Mouse (Mus musculus) gastrocnemius, postnatal 10 days (tissue): ENCODE data around the gene Poldip2. TPM values are rescaled to one million over a fixed set of nuclear protein-coding genes. Genes with fewer than 3 reads are reported as not detected.
"Not testable (repeated sequence)": the region's sequence is repeated elsewhere in the genome, so short reads cannot be mapped to it uniquely, and the experiment has no call there.

Experiments used
- DNase-seq: peaks from one replicate; pipeline ENCODE4 v3.0.0; 2021; ENCODE audit warnings: mixed read lengths
- total RNA-seq, 2 experiments: library from RNA; stranded (reverse); gene quantifications; 2 replicates each; pipeline ENCODE4 v1.2.3; 2021

The Poldip2 gene
- total RNA-seq, 2 experiments from 2014 or later: 99.9 to 109 TPM

DNA sequence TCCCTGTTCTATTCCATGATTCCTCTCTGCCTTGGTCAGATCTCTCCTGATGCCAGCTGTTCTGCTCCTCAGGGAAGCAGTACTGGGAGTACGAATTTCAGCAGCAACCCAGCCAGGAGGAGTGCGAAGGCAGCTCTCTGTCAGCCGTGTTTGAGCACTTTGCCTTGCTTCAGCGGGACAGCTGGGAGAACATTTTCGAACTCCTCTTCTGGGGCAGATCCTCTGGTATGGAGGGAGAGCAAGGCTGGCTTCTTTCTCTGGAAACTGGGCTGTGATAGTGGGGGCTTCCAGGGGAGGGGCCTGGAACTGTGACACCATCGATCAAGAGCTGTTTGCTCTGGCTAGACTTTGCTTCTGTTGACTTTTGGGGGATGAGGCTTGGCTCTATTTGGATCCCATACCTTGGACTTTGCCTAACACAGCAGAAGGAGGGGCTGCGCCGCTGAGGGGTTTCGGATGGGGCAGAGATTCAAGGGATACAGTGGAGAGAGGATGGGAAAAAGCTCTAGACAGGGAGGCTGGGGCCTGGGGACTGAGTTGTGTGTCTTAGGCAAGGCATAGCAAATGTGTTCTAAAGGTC lies 11.3 kb upstream of the Poldip2 start:
- DNase-seq: no peak

GRCm38 (mm10) chr11:78501529-78501928 lies 10.5 kb upstream of the Poldip2 start:
- DNase-seq: no peak

DNA sequence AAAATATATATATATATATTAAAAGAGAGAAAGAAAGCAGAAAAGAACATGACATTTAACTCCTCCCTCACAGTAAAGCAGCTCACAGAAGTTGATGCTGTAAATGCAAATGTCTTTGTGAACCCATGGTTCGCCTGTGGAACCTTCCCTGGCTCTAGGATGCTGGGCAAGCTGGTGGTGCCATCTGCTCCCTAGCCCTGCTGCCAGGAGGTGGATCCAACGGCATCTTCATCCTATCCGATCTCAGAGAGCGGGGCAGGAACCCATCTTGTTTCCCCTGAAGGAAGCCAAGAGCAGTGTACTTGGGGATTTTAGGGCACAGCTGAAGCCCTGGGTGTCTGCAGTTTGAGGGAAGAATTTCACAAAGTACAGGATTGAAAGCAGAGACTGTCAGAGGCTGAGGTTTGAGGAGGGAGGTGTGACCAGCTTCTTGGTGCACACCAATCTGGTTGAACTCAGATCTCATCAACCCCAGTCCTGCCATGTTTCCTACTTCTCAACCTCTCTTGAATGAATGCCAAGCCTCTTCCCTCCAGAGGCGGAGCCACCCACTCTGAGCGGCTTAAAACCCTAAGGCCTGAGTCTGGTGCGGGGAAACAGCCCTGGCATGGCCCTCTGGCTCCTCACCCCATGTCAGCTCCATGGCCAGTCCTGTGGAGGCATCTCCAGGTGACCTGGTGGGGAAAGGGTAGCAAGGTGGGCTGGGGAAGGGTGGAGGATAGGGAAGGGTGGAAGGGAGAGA lies 8.9 kb upstream of the Poldip2 start, which contains the start of gene Sebox:
Gene Sebox, plus strand, starts transcription at position 539 of the 742 bp plus-strand sequence.
- DNase-seq: no peak

DNA sequence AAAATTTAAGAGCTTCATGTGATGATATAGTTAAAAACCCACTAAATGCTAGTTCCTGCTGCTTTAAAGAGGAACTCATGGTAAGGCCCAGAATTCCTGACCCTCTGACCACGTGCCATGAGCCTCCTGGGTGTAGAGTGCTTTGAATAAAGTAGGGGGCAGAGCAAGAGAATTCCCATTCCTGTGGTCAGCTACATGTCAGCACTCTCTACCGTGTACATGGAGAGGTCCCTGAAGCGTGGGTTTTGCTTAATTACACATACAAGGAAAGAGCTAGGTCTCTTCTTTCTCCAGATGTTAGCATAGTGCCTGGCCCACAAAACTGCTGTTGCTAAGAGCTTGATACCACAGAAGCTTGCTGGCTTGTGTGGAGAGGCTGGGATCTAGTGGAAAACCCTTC lies 6.6 kb upstream of the Poldip2 start:
- DNase-seq: no peak

DNA sequence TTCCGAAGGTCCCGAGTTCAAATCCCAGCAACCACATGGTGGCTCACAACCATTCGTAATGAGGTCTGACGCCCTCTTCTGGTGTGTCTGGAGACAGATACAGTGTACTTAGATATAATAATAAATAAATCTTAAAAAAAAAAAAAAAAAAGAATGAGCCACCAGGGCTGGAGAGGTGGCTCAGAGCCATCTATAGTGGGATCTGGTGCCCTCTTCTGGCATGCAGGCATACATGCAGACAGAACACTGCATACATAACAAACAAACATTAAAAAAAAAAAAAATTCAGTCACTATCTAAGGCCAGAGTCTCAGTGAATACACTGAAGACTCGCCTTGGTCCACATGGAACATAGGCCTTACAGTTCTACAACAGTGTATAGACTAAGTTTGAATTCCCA lies 2.8 kb upstream of the Poldip2 start:
- DNase-seq: no peak

DNA sequence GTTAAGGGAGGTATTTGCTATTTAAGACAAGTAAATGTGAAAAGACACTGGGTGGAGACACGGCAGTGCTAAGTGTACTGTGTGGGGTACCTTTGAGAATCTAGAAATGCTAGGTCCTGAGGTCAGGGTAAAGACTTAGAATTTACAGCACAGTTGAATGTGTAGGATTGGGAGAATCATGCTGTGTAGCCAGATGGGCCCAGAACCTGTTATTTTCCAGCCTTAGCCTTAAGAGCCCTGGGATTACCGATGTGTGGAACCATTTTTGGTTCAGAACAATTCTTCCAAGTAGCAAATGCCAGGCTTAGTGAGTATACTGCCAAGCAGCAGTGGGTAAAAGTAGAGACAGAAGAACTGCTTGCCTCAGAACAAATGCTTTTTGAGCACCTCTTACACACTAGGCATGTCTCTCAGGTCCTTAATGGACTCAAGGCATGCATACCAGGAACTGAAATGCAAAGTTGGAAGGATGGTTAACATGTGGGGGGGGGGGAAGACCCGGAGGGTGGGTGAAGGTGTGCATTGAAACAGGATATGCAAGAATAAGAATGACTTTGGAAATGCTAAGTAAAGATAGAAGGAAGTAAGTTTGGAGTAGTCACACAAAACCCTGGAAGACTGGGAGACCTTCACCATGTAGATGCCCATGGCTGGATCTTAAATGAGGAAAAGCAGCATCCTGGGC lies 1.3 kb downstream of the Poldip2 start:
- no peak for DNase-seq

DNA sequence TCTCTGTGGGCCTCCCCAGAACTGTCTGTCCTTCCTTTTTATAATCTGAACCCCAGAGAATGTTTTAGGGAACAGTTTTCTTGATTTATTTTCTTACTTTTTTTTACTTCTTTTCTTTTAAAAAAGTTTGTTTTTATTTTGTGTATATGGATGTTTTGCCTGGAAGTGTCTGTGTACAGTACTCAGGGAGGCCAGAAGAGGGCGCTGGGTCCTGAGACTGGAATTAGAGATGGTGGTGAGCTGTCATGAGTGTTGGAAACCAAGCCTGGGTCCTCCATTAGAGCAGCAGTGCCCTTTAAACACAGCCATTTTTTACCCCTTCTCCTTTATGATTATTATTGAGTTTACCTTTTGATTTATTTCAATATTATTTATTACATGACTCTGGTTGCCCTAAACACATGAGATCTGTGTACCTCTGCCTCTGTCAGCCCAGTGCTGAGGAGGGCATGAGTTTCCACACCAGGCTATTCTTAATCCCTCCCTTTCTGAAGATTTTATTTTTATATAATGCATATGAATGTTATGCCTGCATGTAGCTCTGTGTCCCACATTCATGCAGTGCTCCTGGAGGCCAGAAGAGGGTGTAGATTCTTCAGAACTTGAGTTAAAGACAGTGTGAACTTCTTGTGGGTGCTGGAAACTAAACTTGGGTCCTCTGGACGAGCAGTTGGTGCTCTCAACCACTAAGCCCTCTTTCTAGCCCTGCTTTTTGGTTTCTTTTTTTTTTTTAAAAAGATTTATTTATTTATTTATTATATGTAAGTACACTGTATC lies 3.7 kb downstream of the Poldip2 start:
- no peak for DNase-seq

DNA sequence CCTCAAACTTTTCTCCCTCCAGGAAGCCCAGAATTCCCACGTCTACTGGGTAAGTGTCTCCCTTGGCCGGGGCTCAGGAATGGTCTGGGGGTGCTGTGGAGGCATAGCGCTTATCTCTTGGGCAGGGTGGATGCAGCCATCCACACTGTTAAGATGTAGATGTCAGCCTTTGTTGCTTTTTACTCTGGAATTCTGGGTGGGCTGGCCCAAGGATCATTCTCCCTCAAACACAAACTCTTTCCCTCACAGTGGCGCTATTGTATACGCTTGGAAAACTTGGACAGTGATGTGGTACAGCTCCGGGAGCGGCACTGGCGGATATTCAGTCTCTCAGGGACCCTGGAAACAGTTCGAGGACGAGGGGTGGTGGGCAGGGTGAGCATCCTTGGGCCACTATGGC lies 6.9 kb downstream of the Poldip2 start:
- DNase-seq: no peak

DNA sequence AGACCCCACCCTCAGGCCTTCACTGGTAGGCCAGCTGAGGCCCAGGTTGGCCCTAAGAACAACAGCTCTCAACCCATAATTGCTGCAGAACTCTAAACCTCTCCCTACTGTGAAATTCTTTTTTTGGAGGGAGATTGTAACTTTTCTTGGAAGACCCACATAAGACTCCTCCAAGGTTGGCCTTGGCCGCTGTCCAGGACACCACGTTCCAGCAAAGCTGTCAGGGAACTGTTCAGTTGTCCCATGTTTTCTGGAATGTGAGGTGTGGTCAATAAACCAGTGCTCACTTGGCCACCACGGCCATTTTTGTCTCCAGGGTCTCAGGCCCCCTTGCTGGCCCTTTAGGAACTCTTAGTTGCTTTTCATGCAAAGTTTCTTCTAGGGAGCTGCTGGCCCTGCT lies 9.9 kb downstream of the Poldip2 start:
- no peak for DNase-seq

DNA sequence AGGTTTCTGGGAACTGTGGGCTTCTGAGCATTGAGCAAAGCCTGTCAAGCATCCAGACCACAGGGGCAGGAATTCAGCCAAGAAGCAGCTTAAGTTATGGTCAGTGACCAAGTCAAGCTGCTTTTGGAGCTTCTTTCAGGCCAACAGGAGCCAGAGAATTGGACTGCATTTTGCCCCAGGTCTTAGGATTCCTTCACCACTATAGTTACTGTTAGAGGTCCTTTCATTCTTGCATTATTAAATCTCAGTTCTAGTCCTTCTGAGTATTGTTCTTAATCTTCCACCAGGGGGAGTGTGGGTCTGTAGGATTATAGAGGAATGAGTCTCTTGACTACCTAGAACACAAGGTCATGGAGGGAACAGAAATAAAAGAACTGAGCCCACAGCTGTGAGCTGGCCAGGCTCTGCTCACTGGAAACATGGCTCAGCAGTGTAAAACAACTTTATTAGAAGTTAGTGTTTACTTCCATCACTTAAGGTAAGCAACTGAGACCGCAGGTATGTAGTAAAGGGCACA lies 10.5 kb downstream of the Poldip2 start:
- DNase-seq: no peak

- DNase-seq: no peak
Measured at GRCm38 (mm10) chr11:78523241-78523955, 11.4 kb downstream of the Poldip2 start.

DNA sequence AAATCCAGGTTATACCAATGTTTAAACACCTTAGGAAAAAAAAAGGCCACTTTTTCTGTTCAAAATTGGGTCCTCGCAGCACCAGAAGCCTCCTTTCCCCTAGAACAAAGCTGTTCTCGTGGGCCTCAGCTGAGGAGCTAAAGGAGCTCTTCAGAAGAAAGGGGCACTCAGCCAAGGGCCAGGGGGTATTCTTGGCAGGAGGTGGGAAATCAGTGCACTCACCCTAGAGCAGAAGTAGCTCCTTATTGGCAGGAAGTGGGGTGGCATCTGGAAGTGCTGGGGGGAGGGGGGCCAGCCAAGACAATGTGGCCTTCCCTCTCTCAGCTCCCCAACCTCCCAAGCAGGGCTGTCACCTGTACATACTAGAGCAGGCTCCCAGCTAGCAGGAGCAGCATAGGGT lies 12.8 kb downstream of the Poldip2 start:
- DNase-seq: no peak

GRCm38 (mm10) chr11:78528714-78529113 lies 16.7 kb downstream of the Poldip2 start:
- no peak for DNase-seq

DNA sequence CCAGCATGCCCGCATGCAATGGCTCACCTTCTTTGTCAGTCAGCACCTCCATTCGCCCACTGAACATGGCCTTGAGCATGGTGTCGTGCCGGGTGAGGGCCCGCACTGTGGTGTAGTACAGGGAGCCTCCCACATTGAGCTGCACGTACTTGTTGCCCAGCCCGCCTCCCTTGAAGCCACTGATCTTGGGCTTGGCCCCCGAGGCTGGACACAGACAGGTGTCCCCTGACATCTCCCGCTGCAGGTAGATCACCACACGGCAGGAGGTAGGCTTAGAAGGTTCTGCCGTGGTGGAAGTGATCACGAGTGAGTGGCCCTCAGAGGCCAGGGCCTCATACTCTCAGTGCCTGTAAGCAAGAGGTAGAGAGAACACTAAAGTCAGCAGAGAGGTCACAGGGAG lies 18.0 kb downstream of the Poldip2 start:
- no peak for DNase-seq

DNA sequence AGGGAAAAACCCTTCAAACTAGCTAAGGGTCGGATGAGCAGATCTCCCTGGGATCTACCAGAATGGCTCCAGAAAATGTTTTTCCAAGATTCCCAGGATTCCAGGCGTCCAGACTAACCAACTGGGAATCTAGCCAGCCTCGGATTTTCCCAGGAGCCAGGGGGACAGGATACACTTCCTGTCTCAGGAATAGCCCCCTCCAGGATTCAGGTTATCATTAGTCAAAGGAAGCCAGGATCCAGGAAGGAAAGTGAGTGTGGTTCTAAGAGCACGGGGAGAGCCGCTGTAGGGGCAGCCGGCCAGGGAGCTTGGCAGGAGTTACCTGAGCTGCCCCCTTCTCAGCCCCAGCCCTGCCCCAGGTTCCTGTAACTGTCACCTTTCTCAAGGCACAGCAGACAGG lies 19.1 kb downstream of the Poldip2 start:
- peak; percentile 47 for DNase-seq

DNA sequence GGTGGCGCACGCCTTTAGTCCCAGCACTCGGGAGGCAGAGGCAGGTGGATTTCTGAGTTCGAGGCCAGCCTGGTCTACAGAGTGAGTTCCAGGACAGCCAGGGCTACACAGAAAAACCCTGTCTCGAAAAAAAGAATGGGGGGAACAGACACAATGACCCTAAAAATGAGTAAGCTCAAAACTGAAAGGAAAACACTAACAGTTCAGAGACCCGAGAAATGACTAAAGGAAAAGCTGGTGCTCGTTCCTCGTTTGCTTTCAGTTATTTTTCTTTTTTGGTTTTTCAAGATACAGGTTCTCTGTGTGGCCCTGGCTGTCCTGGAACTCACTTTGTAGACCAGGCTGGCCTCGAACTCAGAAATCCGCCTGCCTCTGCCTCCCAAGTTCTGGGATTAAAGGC lies 19.5 kb downstream of the Poldip2 start:
- not testable (repeated sequence) for DNase-seq

- no peak for DNase-seq
Measured at GRCm38 (mm10) chr11:78534516-78534915, 22.5 kb downstream of the Poldip2 start.

DNA sequence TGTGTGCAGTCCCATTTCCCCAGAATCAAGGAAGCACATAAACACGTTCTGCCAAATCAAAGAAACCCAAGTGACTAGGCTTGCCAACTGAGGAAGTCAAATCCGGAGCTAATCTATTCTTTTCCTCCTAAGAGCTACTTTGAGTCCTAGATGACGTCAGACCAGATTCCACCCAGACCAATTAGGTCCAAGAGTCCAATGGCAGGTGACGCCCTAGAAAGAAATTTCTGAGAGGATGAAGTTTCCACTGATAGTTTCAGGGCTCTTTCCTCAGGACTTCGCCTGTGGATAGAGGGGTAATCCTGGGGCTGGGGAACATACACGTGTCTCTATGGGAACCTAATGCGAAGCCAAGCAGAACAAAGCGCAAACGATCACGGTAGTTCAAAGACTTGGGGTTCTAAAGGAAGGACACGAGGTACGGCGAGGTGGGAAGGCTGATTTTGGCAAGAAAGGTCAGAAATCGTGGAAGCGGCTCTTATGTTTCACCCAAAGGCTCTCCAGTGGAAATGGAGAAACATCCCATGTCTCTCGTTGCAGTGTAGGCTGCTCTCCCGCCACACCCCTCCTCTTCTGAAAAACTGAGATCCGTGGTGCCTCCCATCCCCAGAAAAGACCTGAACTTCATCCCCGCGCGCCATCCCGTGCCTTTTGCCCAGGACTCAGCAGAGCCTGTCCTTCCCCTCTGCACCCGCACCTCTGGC lies 23.5 kb downstream of the Poldip2 start:
- no peak for DNase-seq

DNA sequence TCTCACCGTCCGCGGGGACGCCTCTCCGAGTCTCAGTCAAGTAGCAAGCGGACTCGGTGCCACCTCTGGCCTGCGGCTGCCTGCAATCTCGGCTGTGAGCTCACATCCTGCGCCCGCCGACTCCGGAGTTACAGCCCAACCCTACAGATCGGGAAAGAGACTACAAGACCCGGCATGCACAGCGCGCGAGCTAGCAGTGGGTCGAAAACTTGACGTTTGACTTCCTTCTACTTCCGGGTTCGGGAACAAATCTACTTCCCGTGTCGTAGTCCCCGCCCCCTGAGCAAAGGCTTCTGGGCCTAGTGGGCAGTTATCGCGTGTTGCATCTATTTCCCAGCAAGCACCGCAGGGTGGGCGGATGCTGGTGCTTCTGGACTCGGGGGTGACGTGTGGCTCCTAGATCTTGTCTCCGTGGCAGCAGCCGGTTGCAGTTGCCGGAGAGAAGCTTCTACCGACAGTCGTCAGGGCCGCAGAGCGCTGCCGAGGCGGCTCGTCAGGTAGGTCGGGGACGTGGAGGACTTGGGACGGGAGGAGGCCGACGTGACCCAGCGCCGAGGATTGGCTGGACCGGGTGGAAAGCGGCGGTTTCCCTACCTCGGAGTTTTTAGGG lies 24.2 kb downstream of the Poldip2 start, which contains the start of the genes Tnfaip1 and Ift20:
Gene Tnfaip1, minus strand, starts transcription at position 253 of the 610 bp plus-strand sequence.
Gene Ift20, plus strand, starts transcription at position 282 of the 610 bp plus-strand sequence.
- peak; percentile 90 for DNase-seq

DNA sequence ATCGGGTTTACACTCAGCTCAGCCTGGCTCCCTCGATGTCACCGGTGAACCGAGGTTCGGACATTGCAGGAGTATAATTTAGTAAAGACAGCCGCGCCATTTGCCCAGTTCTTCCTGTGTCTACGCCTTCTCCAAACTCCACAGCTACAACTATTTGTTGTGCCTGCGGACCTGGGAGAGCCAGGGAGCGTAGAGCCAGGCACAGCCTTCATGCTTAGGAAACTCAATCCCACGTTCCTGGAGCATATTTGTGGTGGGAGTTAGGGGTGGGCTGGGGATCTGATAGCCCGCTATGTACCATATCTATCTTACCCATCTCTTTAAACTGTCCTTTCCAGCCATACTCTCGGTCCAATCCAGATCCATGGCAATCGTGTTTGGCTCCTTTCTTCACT lies 24.7 kb downstream of the Poldip2 start:
- no peak for DNase-seq
